Mouse (Mus musculus) liver, embryonic 14.5 days (tissue): ENCODE measurements at regions not wholly inside any gene's neighbourhood (a gene's known extent, or its start where the extent isn't known, plus 50 kb on each side); places are given as distances from the start of the nearest gene placed in this dataset.

Source experiments
- CTCF ChIP-seq: IDR thresholded peaks from 2 replicates; pipeline ENCODE4 v1.5.1; 2016; ENCODE audit warnings: antibody characterized with exemption, low read depth, control low read depth
- EP300 ChIP-seq: IDR thresholded peaks from 2 replicates; pipeline ENCODE4 v1.6.1; 2016; ENCODE audit warnings: antibody characterized with exemption, low read depth

- TF ChIP-seq CTCF (no peak), EP300 (no peak)
Observed at GRCm38 (mm10) chr15:40358341-40358740, 224.2 kb downstream of the 9330182O14Rik start.
